Mouse (Mus musculus): ENCODE measurements around the gene Gm15155.

GRCm38 (mm10) chrX:156009756-156010155 is 385.2 kb downstream of the Gm15155 start:
- TF ChIP-seq CTCF (IDR thresholded peaks at IDR 0.05; ENCODE audit: low read depth), result no peak
- TF ChIP-seq EP300 (IDR thresholded peaks at IDR 0.05; ENCODE audit: low read depth), result no peak
